Mouse (Mus musculus) CH12.LX (cell line): ENCODE results near the gene Stk39. TPM values are rescaled to one million over a fixed set of nuclear protein-coding genes. Genes with fewer than 3 reads are reported as not detected.
"Not testable (repeated sequence)": the region's sequence is repeated elsewhere in the genome, so short reads cannot be mapped to it uniquely, and the experiment has no call there.

ENCODE experiments used
- DNase-seq: peaks from one replicate; pipeline ENCODE4 v3.0.0-alpha.2; 2013; ENCODE audit errors: extremely low read depth
- H3K27ac ChIP-seq: 2 replicates; pipeline ENCODE4 v1.5.1; 2012; ENCODE audit warnings: low read depth, mild to moderate bottlenecking, control low read depth, moderate library complexity; ENCODE audit not compliant: insufficient read depth
- H3K27me3 ChIP-seq: replicated peaks from 2 replicates; pipeline ENCODE3; 2012; ENCODE audit warnings: inconsistent platforms
- H3K36me3 ChIP-seq, 2 experiments: replicated peaks in 1 of 2; 2 replicates each; pipeline versions ENCODE3 to v1.6.1; 2012; ENCODE audit warnings: inconsistent platforms in 1 of 2, low read length in 1 of 2, mild to moderate bottlenecking in 1 of 2, mixed read lengths in 1 of 2, moderate library complexity in 1 of 2; ENCODE audit not compliant: control insufficient read depth in 1 of 2, insufficient read depth in 1 of 2
- H3K4me1 ChIP-seq, 2 experiments: 2 replicates each; pipeline ENCODE4 v1.6.1; 2012; ENCODE audit warnings: inconsistent platforms in 1 of 2, moderate library complexity in 1 of 2; ENCODE audit not compliant: insufficient read depth in 2 of 2, control insufficient read depth in 1 of 2
- H3K4me2 ChIP-seq: 2 replicates; pipeline ENCODE4 v1.6.1; 2012; ENCODE audit warnings: low read depth, mild to moderate bottlenecking, control low read depth; ENCODE audit not compliant: poor library complexity, insufficient read depth, severe bottlenecking
- H3K4me3 ChIP-seq, 3 experiments: fragments of 150-350 bp in 1 of 3; sonication (generic) in 1 of 3; replicated peaks in 1 of 3; 2 replicates each; pipeline versions ENCODE3 to v1.5.1; 2011 to 2012; ENCODE audit warnings: low read depth in 2 of 3, low read length in 2 of 3, mild to moderate bottlenecking in 2 of 3, moderate library complexity in 2 of 3, control low read depth in 1 of 3, improper control_type of control experiment in 1 of 3, inconsistent platforms in 1 of 3, mixed read lengths in 1 of 3; ENCODE audit not compliant: poor library complexity in 1 of 3
- H3K79me2 ChIP-seq: replicated peaks from 2 replicates; pipeline ENCODE4 v1.6.1; 2012; ENCODE audit warnings: mild to moderate bottlenecking, moderate library complexity; ENCODE audit not compliant: control insufficient read depth, poor library complexity, insufficient read depth, severe bottlenecking; ENCODE audit errors: extremely low read depth
- H3K9ac ChIP-seq: 2 replicates; pipeline ENCODE4 v1.6.1; 2012; ENCODE audit warnings: low read depth, mild to moderate bottlenecking, control low read depth, moderate library complexity; ENCODE audit not compliant: insufficient read depth
- H3K9me3 ChIP-seq: replicated peaks from 2 replicates; pipeline ENCODE3; 2012; ENCODE audit warnings: low read length, inconsistent platforms, mixed read lengths
- EP300 ChIP-seq: IDR thresholded peaks from 2 replicates; pipeline ENCODE4 v1.6.1; 2011; ENCODE audit warnings: low read length, improper control_type of control experiment
- GABPA ChIP-seq: IDR thresholded peaks from 2 replicates; pipeline ENCODE4 v1.6.1; 2012; ENCODE audit warnings: low read depth, low read length, improper control_type of control experiment, inconsistent platforms; ENCODE audit not compliant: insufficient replicate concordance
- HCFC1 ChIP-seq: IDR thresholded peaks from 2 replicates; pipeline ENCODE4 v1.6.1; 2012; ENCODE audit warnings: low read depth, mild to moderate bottlenecking, inconsistent platforms, low read length, improper control_type of control experiment
- JUN ChIP-seq: IDR thresholded peaks from 2 replicates; pipeline ENCODE4 v1.6.1; 2011; ENCODE audit warnings: low read depth, mild to moderate bottlenecking, low read length, improper control_type of control experiment, moderate library complexity; ENCODE audit not compliant: insufficient read depth
- JUND ChIP-seq: conservative IDR thresholded peaks from 2 replicates; pipeline ENCODE4 v1.6.1; 2011; ENCODE audit warnings: low read depth, low read length, improper control_type of control experiment
- MAX ChIP-seq: IDR thresholded peaks from 2 replicates; pipeline ENCODE4 v1.6.1; 2011; ENCODE audit warnings: low read length, improper control_type of control experiment
- MAZ ChIP-seq: IDR thresholded peaks from 2 replicates; pipeline ENCODE4 v1.6.1; 2012; ENCODE audit warnings: low read depth, mild to moderate bottlenecking, inconsistent platforms, low read length, improper control_type of control experiment, moderate library complexity
- MXI1 ChIP-seq: IDR thresholded peaks from 2 replicates; pipeline ENCODE4 v1.6.1; 2011; ENCODE audit warnings: mild to moderate bottlenecking, low read depth, low read length, improper control_type of control experiment
- MYC ChIP-seq: IDR thresholded peaks from 2 replicates; pipeline ENCODE4 v1.6.1; 2011; ENCODE audit warnings: low read depth, mild to moderate bottlenecking, improper control_type of control experiment, low read length
- NRF1 ChIP-seq: IDR thresholded peaks from 2 replicates; pipeline ENCODE4 v1.6.1; 2014; ENCODE audit warnings: low read depth, mild to moderate bottlenecking, inconsistent platforms, low read length, improper control_type of control experiment, moderate library complexity
- PAX5 ChIP-seq: IDR thresholded peaks from 2 replicates; pipeline ENCODE4 v1.6.1; 2012; ENCODE audit warnings: low read length, inconsistent platforms, mixed read lengths
- POLR2A ChIP-seq: IDR thresholded peaks from 2 replicates; pipeline ENCODE4 v1.6.1; 2011; ENCODE audit warnings: low read depth, mild to moderate bottlenecking, improper control_type of control experiment, low read length
- RAD21 ChIP-seq: IDR thresholded peaks from 2 replicates; pipeline ENCODE4 v1.6.1; 2011; ENCODE audit warnings: low read depth, mild to moderate bottlenecking, low read length, improper control_type of control experiment, moderate library complexity
- RCOR1 ChIP-seq: conservative IDR thresholded peaks from 2 replicates; pipeline ENCODE4 v1.6.1; 2012; ENCODE audit warnings: low read depth, mild to moderate bottlenecking, inconsistent platforms, low read length, improper control_type of control experiment
- SIN3A ChIP-seq: IDR thresholded peaks from 2 replicates; pipeline ENCODE4 v1.6.1; 2012; ENCODE audit warnings: low read length, improper control_type of control experiment, inconsistent platforms
- SMC3 ChIP-seq: IDR thresholded peaks from 2 replicates; pipeline ENCODE4 v1.6.1; 2011; ENCODE audit warnings: low read depth, low read length, improper control_type of control experiment
- TCF12 ChIP-seq: IDR thresholded peaks from 2 replicates; pipeline ENCODE4 v1.6.1; 2014; ENCODE audit warnings: low read depth, mild to moderate bottlenecking, inconsistent platforms, low read length, improper control_type of control experiment
- USF2 ChIP-seq: conservative IDR thresholded peaks from 2 replicates; pipeline ENCODE4 v1.6.1; 2011; ENCODE audit warnings: low read depth, low read length, improper control_type of control experiment
- ZKSCAN1 ChIP-seq: IDR thresholded peaks from 2 replicates; pipeline ENCODE4 v1.6.1; 2012; ENCODE audit warnings: low read depth, inconsistent platforms, low read length, improper control_type of control experiment, borderline replicate concordance
- ZNF384 ChIP-seq: IDR thresholded peaks from 2 replicates; pipeline ENCODE4 v1.6.1; 2012; ENCODE audit warnings: low read depth, low read length, improper control_type of control experiment, inconsistent platforms
- dilution Hi-C: fragments of 300-500 bp; cut with MboI; formaldehyde crosslinking; loops from 2 replicates; pipeline ENCODE4 v1.14.3; 2020; ENCODE audit warnings: low sequenced_read_pairs; ENCODE audit not compliant: extremely low pct_unique_long_range_greater_than_20kb, extremely low pct_ligation_motif_present
- in situ Hi-C: fragments of 300-500 bp; cut with MboI; formaldehyde crosslinking; loops from 3 replicates; pipeline ENCODE4 v1.14.3; 2019; ENCODE audit warnings: low sequenced_read_pairs, low pct_ligation_motif_present, low pct_unique_long_range_greater_than_20kb, mixed read lengths
- polyA plus RNA-seq: library from polyadenylated mRNA; unstranded; fragments of >175 nt; gene quantifications from 2 replicates; pipeline ENCODE4 v1.2.1, GENCODE M21; 2012; ENCODE audit warnings: low read depth; ENCODE audit not compliant: insufficient read length
- total RNA-seq, 2 experiments: library from RNA; depleted of rRNA; stranded (reverse); fragments of 300-350 nt in 1 of 2; fragments of >200 nt in 1 of 2; gene quantifications; 2 replicates each; pipeline ENCODE4 v1.2.3; 2012 to 2014

Gene Stk39
- total and polyA plus RNA-seq, 3 experiments = not detected

- H3K9me3 ChIP-seq = peaks cover 67% of the 10 kb centered on the region
- H3K79me2 ChIP-seq = no peaks in the 10 kb centered on the region
- no peaks in the 10 kb centered on the region for H3K36me3 ChIP-seq
- DNase-seq = no peak
- no peak overlapping the region for H3K4me3 ChIP-seq
- no peak for TF ChIP-seq GABPA
- TF ChIP-seq RAD21 = no peak
- no peak for TF ChIP-seq TCF12
- no peak for TF ChIP-seq SIN3A
- no peak for TF ChIP-seq POLR2A
- TF ChIP-seq MAX = no peak
- no peak for TF ChIP-seq EP300
- no peak for TF ChIP-seq SMC3
- no peak for TF ChIP-seq MAZ
- TF ChIP-seq MXI1 = no peak
- no peak for TF ChIP-seq MYC
- TF ChIP-seq PAX5 = no peak
- TF ChIP-seq NRF1 = no peak
- no peaks in the 10 kb centered on the region for H3K4me1 ChIP-seq
- no peak overlapping the region for H3K4me2 ChIP-seq
- no peaks in the 10 kb centered on the region for H3K27me3 ChIP-seq
- no peak overlapping the region for H3K27ac ChIP-seq
- in situ Hi-C loops = no loop called here
- dilution Hi-C loops = no loop called here
- H3K9ac ChIP-seq = no peak overlapping the region
Measured at GRCm38 (mm10) chr2:68242069-68242468, 230.0 kb downstream of the Stk39 start.

- Histone ChIP-seq H3K27ac (no peak overlapping the region), H3K9me3 (peaks cover 66% of the 10 kb centered on the region), H3K4me2 (no peak overlapping the region), H3K4me3 (no peak overlapping the region), H3K27me3 (no peaks in the 10 kb centered on the region), H3K9ac (no peak overlapping the region), H3K4me1 (no peaks in the 10 kb centered on the region), H3K79me2 (no peaks in the 10 kb centered on the region), H3K36me3 (no peaks in the 10 kb centered on the region)
- TF ChIP-seq PAX5 (no peak), POLR2A (no peak), MAZ (no peak), RCOR1 (no peak), HCFC1 (no peak), ZNF384 (no peak), ZKSCAN1 (no peak), USF2 (no peak), JUND (no peak), JUN (no peak)
- in situ Hi-C loops (no loop called here), dilution Hi-C loops (no loop called here)
- DNase-seq = no peak
Measured at GRCm38 (mm10) chr2:68241640-68242039, 230.4 kb downstream of the Stk39 start.

- H3K4me1 ChIP-seq, H3K27ac ChIP-seq, H3K4me3 ChIP-seq, in situ Hi-C loops, H3K27me3 ChIP-seq, DNase-seq, dilution Hi-C loops, H3K79me2 ChIP-seq, H3K36me3 ChIP-seq, H3K4me2 ChIP-seq, H3K9ac ChIP-seq: not testable (repeated sequence)
- peaks cover 57% of the 10 kb centered on the region for H3K9me3 ChIP-seq
Measured at GRCm38 (mm10) chr2:68239415-68239814, 232.7 kb downstream of the Stk39 start.
